Mouse (Mus musculus) heart, postnatal 0 days (tissue): ENCODE measurements around the gene Arsa. TPM values are rescaled to one million over a fixed set of nuclear protein-coding genes. Genes with fewer than 3 reads are reported as not detected.
A peak's percentile ranks its signal among the peaks of the same experiment; 100 is the strongest.

Source experiments
- ATAC-seq: fragments of 200-750 bp; cut with Nextera tagmentation; 2 replicates; pipeline ENCODE4 v1.8.0; 2017; ENCODE audit warnings: low read depth, moderate number of reproducible peaks, moderate library complexity; ENCODE audit not compliant: insufficient read depth
- DNase-seq: peaks from one replicate; pipeline ENCODE4 v3.0.0-alpha.2; 2016; ENCODE audit warnings: low spot score
- H3K27ac ChIP-seq: fragments of 300-500 bp; sonication (generic); 2 replicates; pipeline ENCODE4 v1.5.1; 2014; ENCODE audit warnings: low read depth, mild to moderate bottlenecking
- H3K27me3 ChIP-seq: fragments of 300-500 bp; sonication (generic); 2 replicates; pipeline ENCODE4 v1.6.1; 2014; ENCODE audit warnings: low read length, mixed read lengths; ENCODE audit not compliant: control insufficient read depth, insufficient read depth
- H3K36me3 ChIP-seq: fragments of 300-500 bp; sonication (generic); replicated peaks from 2 replicates; pipeline ENCODE4 v1.6.1; 2014; ENCODE audit warnings: low read length, mixed read lengths; ENCODE audit not compliant: control insufficient read depth, insufficient read depth
- H3K4me1 ChIP-seq: fragments of 300-500 bp; sonication (generic); 2 replicates; pipeline ENCODE4 v1.6.1; 2014; ENCODE audit warnings: antibody characterized with exemption; ENCODE audit not compliant: control insufficient read depth, insufficient read depth
- H3K4me2 ChIP-seq: fragments of 300-500 bp; sonication (generic); 2 replicates; pipeline ENCODE4 v1.6.1; 2014; ENCODE audit warnings: low read depth, mild to moderate bottlenecking, low read length, moderate library complexity
- H3K4me3 ChIP-seq: fragments of 300-500 bp; sonication (generic); 2 replicates; pipeline ENCODE4 v1.5.1; 2014; ENCODE audit warnings: low read depth, low read length
- H3K9ac ChIP-seq: fragments of 300-500 bp; sonication (generic); replicated peaks from 2 replicates; pipeline ENCODE4 v1.6.1; 2014; ENCODE audit warnings: low read depth, low read length, mixed read lengths
- H3K9me3 ChIP-seq: fragments of 300-500 bp; sonication (generic); replicated peaks from 2 replicates; pipeline ENCODE4 v1.6.1; 2016; ENCODE audit warnings: low read length; ENCODE audit not compliant: control insufficient read depth
- CTCF ChIP-seq: IDR thresholded peaks from 2 replicates; pipeline ENCODE4 v1.5.1; 2016; ENCODE audit warnings: antibody characterized with exemption, control low read depth, low read depth
- EP300 ChIP-seq: IDR thresholded peaks from 2 replicates; pipeline ENCODE4 v1.6.1; 2016; ENCODE audit warnings: antibody characterized with exemption, low read depth
- WGBS: fragments of 180-500 bp; shearing (Covaris S2); extraction: QIAGEN DNeasy Blood & Tissue Kit; methylation state at CpG from one replicate; pipeline ENCODE4 v1.1.7; 2014; 5-methylcytosine and 5-hydroxymethylcytosine counted together
- polyA plus RNA-seq: library from polyadenylated mRNA; unstranded; fragments of >200 nt; fragmentation: Nextera tagmentation; extraction: Ambion mirVana; gene quantifications from 2 replicates; pipeline ENCODE4 v1.2.1, GENCODE M21; 2015
- total RNA-seq: library from RNA; depleted of rRNA; stranded (reverse); fragments of >200 nt; gene quantifications from 2 replicates; pipeline ENCODE4 v1.2.3, GENCODE M21; 2014; ENCODE audit warnings: low replicate concordance; rRNA removed

The Arsa gene
- total RNA-seq = 14.1 and 17.6 TPM in 2 replicates
- 10.4 and 12.7 TPM in 2 replicates for polyA plus RNA-seq

GRCm38 (mm10) chr15:89477091-89477491, at the start of gene Arsa:
Arsa (minus strand) TSS chr15:89477425.
- peak within 1 kb of the TSS; percentile 80 for H3K27ac ChIP-seq
- peaks cover 3% of the 10 kb centered on the region for H3K9me3 ChIP-seq
- H3K9ac ChIP-seq = peak within 1 kb of the TSS; percentile 46
- 35% methylated on average over 9 of the region's 9 CpGs for WGBS
- H3K4me2 ChIP-seq = peak within 1 kb of the TSS; percentile 88
- no peaks in the 10 kb centered on the region for H3K36me3 ChIP-seq
- ATAC-seq (no peak), DNase-seq (no peak)
- no peaks in the 10 kb centered on the region for H3K27me3 ChIP-seq
- peaks cover 10% of the 10 kb centered on the region for H3K4me1 ChIP-seq
- H3K4me3 ChIP-seq = peak within 1 kb of the TSS; percentile 54
- TF ChIP-seq CTCF = no peak
- 0 out of 2 replicates have a peak, but pooled peaks have one; percentile 26 for TF ChIP-seq EP300

GRCm38 (mm10) chr15:89526776-89527325, 49.6 kb upstream of the Arsa start:
- 82% methylated on average over 19 of the region's 19 CpGs for WGBS

GRCm38 (mm10) chr15:89525896-89526295, 48.7 kb upstream of the Arsa start:
- no peak overlapping the region for H3K9ac ChIP-seq
- DNase-seq = no peak
- no peak overlapping the region for H3K4me3 ChIP-seq
- peaks cover 33% of the 10 kb centered on the region for H3K27me3 ChIP-seq
- H3K36me3 ChIP-seq = no peaks in the 10 kb centered on the region
- 53% methylated on average over 7 of the region's 7 CpGs for WGBS
- no peaks in the 10 kb centered on the region for H3K4me1 ChIP-seq
- no peak overlapping the region for H3K27ac ChIP-seq
- no peak for TF ChIP-seq CTCF
- TF ChIP-seq EP300 = no peak
- H3K4me2 ChIP-seq = no peak overlapping the region
- no peaks in the 10 kb centered on the region for H3K9me3 ChIP-seq
- no peak for ATAC-seq

More at GRCm38 (mm10) chr15:89526776-89527325, 49.6 kb upstream of the Arsa start:
- no peak for TF ChIP-seq CTCF
- Histone ChIP-seq H3K27ac (no peak overlapping the region), H3K4me3 (no peak overlapping the region), H3K27me3 (peaks cover 35% of the 10 kb centered on the region), H3K4me2 (no peak overlapping the region), H3K9ac (no peak overlapping the region), H3K36me3 (no peaks in the 10 kb centered on the region), H3K9me3 (no peaks in the 10 kb centered on the region), H3K4me1 (no peaks in the 10 kb centered on the region)
- ATAC-seq = no peak
- no peak for DNase-seq

- Histone ChIP-seq H3K36me3 (no peaks in the 10 kb centered on the region), H3K27me3 (peaks cover 34% of the 10 kb centered on the region), H3K27ac (no peak overlapping the region), H3K4me2 (no peak overlapping the region), H3K4me1 (no peaks in the 10 kb centered on the region), H3K9me3 (no peaks in the 10 kb centered on the region), H3K9ac (no peak overlapping the region), H3K4me3 (no peak overlapping the region)
- TF ChIP-seq CTCF (no peak), EP300 (no peak)
- DNase-seq (no peak), ATAC-seq (no peak)
- 82% methylated on average over 8 of the region's 8 CpGs for WGBS
Observed at GRCm38 (mm10) chr15:89525464-89525863, 48.2 kb upstream of the Arsa start.

- WGBS = 70% methylated on average over 8 of the region's 8 CpGs
- Histone ChIP-seq H3K4me2 (no peak overlapping the region), H3K4me3 (no peak overlapping the region), H3K9ac (no peak overlapping the region), H3K27me3 (peaks cover 34% of the 10 kb centered on the region), H3K4me1 (no peaks in the 10 kb centered on the region), H3K9me3 (no peaks in the 10 kb centered on the region), H3K27ac (no peak overlapping the region), H3K36me3 (no peaks in the 10 kb centered on the region)
- ATAC-seq (no peak), DNase-seq (no peak)
- no peak for TF ChIP-seq EP300
Observed at GRCm38 (mm10) chr15:89524611-89525415, 47.6 kb upstream of the Arsa start.
